Mouse (Mus musculus) frontal cortex, adult 2 months (tissue): Measurements from ENCODE around the gene Misp. TPM values are rescaled to one million over a fixed set of nuclear protein-coding genes. Genes with fewer than 3 reads are reported as not detected.

ENCODE experiments used
- DNase-seq, 2 experiments: peaks; one replicate each; pipeline ENCODE4 v3.0.0; 2022; ENCODE audit warnings: low spot score in 1 of 2; ENCODE audit errors: extremely low spot score in 1 of 2
- polyA plus RNA-seq: library from polyadenylated mRNA; depleted of rRNA; stranded (reverse); fragments of >200 nt; gene quantifications from 2 replicates; pipeline ENCODE4 v1.2.3, GENCODE M21; 2012; rRNA removed

Gene Misp
- polyA plus RNA-seq = 0.40 and 0.71 TPM in 2 replicates

DNA sequence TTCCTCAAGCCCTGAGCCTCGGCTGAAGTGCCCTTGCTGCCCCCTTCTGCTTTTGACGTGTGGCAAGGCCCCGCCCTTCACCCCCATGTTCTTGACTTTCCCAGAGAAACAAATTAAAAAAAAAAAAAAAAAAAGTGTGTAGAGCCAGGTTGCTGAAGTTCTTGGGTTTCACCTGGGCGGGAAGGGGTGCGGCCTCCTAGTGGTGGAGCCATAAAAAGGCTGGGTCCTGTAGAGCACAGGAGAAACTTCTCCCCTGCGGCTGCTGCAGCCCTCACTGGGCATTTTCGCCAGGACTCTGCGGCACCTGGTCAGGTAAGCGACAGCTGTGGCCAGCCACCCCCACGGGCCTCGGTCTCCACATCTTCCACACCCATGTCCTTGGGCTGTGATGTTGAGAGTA, at the start of gene Misp:
Gene Misp (plus strand): TSS at position 208 of the 400 bp plus-strand sequence.
- no peak for DNase-seq

DNA sequence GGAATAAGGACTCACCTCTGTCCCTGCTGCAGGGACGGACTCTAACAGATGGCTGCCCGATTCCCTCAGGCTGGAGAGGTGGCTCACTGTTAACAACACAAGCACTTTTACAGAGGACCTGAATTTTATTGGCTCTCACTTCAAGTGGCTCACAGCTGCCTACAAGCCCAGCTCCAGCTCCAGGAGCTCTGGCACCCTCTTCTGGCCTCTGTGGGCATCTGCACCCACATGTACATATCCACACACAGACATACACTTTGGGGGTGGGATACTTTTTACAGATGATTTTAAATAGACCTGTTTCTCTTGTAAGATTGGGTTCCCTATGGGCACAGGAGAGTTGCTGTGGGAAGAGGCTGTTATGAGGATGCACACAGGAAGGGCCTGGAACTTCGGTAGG, 48.5 kb upstream of the Misp start:
- DNase-seq = no peak

DNA sequence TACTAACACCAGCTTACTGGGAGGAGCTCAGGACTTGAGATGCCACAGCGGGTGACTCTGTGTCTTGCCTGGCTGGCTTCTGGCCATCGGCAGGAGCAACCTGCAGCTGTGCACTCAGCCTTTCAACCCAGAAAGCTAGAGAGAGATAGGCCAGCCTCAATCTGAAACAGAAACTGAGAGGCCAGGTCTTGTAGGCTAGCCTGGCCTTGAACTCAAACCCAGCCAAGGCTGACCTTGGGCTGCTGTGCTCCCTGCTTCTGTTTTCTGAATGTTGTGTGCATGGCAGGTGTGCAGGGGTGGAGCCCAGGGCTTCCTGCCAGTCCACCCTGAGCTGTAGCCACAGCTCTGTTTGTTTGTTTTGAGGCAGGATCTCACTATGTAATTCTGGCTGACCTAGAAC, 47.6 kb upstream of the Misp start:
- no peak for DNase-seq

DNA sequence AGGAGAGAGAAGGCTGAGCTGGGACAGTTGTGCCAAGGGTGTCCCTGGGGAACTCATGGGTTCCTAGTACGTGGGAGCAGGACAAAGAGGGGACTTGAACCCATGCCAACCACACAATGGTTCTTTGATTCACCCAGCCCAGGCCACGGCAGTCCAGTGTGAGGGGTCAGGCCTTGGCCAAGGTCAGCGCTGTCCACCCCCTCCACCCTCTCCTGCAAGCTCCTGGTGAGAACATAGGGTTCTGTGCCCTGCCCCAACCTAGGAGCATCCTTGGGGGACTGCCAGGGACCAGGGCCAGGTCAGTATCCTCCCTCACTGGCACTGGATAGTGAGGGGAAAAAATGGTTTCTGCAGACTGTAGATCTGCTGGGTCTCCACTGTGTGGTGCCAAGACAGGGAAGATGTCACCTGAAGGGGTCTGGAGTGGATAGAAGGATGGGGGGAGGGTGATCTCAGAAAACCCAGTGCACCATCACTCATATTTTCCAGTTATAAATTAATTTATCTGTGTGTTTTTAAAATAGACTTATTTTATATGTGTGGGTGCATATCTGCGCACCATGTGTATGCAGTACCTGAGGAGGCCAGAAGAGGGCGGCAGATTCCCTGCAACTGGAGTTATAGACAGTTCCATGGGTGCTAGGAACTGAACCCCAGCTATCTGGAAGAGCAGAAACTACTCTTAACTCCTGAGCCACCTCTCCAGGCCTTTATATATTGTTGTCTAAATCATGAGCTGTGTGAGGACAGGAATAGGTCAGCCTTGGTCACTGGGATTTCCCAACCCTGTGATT, 46.1 kb upstream of the Misp start:
- no peak for DNase-seq

DNA sequence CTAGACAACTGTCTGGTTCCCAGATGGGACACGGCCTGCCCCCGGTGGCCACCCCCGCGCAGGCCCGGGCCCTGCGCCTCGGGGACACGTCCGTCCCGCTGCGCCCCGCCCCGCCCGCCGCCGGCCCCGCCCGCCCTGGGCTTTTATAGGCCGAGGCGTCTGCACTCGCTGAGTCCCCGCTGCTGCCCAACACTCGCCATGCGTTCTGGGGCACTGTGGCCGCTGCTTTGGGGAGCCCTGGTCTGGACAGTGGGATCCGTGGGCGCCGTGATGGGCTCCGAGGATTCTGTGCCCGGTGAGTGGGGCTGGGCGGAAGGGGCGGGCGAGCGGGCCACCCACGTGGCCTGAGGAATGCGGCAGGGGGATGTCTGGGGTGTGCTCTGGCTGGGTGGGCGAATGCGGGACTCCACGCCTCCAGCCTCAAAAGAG, 43.7 kb upstream of the Misp start, which contains the start of gene Fstl3:
Gene Fstl3 (plus strand): TSS at position 170 of the 429 bp plus-strand sequence.
- no peak for DNase-seq

DNA sequence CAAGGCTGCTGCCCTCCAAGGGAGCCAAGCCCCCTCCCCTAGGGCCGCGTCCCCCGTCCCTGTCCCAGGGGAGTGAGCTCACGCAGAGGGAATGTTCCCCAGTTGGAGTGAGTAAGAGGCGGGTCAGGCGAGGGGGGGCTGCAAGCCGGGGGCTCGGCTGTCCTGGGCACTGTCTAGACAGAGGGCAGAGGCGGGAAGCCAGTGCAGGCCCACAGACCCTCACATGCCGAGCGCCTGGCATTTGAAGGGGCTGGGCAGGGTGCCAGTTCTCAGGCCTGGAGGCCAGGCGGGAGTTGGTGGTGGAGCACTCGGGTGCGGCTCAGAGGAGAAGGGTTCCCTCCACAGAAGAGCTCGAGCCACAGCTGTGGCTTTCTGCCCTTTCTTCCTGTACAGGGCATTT, 42.8 kb upstream of the Misp start:
- no peak for DNase-seq

DNA sequence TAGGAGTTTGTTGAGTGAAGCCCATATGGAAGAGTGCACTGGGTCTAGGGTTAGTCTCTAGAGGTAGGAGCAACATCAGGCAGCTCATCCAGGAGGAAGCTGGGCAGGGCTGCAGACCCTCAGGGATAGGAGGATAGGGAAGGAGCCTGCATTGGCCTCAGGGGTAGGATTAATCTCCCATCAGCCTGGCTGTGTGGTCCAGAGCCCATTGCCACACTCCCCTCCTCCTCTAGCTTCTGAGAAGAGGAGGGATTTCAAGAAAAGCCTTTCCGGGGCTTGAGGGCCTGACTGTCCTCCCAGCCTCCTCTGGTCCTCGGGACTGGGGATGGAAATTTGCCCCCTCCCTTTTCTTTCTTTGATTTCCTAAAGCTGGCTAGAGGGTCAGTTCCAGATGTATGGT, 41.6 kb upstream of the Misp start:
- DNase-seq = no peak

DNA sequence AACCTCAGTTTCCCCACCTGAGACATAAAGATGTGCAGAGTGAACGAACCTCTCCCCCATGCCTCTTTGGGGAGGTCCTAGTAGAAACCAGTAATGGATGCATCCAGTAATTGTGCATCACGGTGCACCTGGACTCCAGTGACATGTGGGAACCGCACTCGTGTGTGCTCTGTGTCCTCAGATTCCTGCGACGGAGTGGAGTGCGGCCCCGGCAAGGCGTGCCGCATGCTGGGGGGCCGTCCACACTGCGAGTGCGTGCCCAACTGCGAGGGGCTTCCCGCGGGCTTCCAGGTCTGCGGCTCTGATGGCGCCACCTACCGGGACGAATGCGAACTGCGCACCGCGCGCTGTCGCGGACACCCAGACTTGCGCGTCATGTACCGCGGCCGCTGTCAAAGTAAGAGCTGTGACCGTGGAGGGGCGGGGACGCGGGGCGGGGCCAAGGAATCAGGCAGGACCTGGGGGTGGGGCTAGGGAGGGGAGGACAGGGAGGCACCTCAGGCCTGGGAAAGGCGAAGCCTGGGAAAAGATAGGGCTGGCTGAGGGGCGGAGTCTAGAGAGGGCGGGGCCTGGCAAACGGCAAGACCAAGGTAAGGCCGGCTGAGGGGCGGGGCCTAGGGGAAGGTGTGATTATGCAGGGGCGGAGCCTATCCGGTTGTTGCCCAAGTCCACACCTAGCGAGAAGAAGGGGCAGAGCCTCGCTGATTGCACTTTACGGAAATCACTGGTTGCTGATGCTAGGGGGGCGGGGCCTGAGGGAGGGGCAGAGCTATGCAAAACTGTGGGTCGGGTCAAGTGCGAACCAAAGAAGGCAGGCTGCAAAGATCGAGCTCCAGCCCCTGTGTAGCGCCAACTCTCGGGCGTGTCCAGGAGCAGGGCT, 40.8 kb upstream of the Misp start:
- peak; percentile 95 to 97 for DNase-seq

DNA sequence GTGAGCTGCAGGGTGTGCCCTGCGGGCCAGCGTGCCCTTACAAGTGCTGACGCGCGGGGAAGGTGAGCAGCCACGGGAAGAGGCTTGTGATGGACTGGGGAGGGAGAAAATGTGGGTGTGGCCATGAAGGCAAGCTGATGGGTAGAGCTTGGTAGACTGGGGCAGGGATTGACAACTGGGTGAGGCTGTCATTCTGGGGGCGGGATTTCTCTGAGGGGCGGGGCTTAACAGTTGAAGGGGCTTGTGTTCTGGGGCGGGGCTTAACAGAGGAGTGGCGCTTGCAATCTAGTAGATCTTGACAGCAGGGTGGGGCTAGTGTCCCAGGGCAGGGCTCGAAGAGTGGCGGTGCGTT, 40.1 kb upstream of the Misp start:
- DNase-seq = peak in 1 of 2 experiments; percentile 75

DNA sequence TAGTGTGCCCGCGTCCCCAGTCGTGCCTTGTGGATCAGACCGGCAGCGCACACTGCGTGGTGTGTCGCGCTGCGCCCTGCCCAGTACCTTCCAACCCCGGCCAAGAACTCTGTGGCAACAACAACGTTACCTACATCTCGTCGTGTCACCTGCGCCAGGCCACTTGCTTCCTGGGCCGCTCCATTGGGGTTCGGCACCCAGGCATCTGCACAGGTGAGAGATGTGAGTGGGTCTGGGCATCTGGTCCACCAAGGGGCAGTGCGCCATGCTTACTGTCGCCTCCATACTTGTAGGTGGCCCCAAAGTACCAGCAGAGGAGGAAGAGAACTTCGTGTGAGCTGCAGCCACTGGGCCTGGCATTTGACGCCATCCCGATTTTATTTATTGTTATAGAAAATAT, 39.6 kb upstream of the Misp start:
- no peak for DNase-seq

DNA sequence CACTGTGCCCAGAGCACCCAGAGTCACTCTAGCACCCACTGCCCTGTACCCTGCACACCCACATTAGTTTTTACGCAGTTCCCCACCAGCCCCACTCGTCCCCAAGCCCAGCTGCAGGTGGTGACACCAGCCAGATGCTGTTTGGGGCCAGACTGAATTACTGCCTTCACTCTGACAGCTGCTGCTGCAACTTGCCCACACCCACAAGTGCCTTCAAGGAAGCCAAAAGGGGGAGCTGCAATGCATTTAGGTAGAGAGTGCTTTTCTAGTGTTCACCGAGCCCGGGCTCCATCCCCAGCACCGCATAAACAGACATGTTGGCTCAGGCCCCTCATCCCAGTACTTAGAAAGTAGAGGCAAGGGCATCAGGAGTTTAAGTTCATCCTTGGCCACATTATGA, 38.8 kb upstream of the Misp start:
- DNase-seq = no peak

DNA sequence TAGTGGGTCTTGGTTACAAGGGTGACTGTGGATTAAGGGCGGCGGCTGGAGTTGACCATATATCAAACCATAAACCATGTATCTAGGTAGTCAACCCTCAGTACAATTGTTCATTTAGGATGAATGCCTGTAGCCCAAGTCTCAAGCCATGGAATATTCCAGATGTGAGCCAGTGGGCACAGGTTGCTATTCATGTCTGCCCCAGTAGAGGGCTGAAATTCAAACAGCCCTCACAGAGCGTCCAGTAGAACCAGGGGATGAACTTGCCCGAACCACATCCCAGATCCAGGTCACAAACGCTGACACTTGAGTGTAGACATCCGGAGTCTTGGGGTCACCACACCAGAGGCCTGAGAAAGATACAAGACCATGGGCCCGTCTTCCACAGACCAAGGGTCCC, 37.7 kb upstream of the Misp start:
- no peak for DNase-seq

DNA sequence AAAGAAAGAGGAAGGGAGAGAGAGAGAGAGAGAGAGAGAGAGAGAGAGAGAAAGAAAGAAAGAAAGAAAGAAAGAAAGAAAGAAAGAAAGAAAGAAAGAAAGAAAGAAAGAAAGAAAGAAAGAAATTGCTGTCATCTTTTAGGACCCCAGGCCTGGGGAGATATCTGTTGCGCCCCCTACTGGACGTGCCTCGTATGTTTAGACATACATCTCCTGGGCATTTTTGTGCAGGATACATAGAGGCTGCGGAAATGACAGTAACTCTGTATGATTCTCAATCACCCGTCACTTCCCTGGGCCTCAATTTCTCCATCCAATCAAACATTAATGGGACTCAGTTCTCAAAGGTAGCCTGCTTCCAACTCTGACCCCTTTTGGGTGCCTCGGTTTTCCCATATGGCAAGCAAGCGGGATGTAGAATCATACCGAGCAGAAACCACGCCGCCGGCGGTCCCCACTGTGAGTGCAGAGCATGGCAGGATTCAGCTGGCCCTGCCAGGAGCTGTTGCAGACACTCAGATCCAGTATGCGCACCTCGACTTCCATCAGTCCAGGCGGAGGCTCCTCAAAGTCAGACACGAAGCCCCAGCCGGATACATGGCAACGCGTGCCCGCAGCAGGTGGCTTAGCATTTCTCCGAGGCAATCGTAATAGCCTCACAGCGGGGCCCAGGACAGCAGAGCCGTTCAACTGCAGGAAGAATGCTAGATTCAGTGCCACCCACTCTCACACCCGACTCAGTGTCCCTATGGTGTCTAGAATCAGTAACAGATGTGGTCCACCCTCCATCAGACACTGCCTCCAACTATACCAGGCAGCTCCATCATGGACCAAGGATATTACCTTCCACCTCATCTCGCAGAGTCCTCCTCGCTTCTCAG, 36.6 kb upstream of the Misp start:
- DNase-seq = peak in 1 of 2 experiments; percentile 55

DNA sequence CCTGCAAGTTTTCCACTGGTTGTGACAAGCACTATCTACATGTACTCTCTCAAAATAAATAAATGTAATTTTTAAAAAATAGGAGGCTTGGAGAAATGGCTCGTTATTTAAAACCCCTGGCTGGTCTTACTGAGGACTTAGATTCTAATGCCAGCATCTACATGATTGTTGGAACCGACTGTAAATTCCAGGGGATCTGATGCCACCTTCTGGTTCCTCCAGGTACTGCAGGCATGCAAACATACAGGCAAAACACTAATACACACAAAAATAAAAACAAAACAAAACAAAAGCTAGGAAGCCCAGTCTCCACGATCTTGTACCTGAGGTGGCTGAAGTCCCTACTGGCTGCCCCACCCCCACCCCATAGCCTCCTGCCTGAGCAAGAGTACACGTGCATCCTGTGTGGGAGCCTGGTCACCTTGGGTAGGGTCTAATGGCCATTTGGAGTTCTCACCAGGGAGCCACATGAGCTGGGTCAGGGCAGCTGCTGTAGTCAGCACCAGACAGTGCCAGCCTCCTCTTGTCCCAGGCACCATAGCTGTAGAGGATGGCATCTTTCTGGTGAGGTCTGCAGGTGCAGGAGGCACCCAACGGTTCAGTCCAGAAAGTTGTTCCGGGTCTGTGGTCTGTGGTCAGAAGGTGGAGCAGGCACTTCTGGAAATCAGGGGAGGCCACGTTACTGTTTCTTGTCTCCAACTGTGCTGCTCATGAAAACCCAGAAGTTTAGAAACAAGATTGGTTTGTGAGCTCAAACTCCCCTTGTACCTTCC, 32.2 kb upstream of the Misp start:
- peak in 1 of 2 experiments; percentile 88 for DNase-seq

DNA sequence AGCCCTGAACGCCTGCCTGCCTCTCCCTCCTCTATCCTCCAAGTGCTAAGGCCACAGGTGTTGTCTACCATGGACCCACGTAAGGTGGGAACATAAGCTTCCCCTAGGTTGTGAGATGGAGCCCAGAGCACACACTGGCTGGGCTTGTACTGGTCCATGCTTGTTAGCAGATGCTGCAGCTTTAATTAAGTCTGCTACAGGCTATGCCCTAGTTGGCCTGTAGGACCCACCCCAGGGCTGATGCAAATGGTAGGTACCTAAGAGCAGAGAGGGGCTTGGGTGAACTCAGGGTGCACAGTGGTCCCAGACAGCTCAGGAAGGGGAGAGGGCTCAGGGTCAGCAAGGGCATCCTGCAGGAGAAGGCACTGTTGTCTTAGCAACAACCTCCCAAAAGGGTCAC, 31.2 kb upstream of the Misp start:
- no peak for DNase-seq

DNA sequence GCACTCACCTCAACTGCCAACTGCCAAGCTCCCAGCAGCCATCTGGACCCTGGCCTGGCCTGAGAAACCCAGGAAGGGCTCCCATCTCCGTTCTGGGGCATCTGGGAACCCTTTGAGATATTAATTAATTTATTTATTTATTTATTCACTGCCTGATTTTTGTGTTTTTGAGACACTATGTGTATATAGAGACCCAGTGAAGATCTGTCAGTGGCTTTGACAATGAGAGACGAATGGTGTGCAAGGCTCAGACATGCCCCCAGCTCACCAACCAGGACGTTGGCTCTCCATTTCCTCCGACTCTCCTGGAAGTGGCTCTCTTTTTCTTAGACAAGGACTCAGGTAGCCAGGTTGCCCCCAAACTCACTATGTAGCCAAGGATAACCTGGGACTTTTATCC, 29.9 kb upstream of the Misp start, which contains the start of gene Prss57:
Gene Prss57 (minus strand): TSS at position 101 of the 400 bp plus-strand sequence.
- DNase-seq = no peak

DNA sequence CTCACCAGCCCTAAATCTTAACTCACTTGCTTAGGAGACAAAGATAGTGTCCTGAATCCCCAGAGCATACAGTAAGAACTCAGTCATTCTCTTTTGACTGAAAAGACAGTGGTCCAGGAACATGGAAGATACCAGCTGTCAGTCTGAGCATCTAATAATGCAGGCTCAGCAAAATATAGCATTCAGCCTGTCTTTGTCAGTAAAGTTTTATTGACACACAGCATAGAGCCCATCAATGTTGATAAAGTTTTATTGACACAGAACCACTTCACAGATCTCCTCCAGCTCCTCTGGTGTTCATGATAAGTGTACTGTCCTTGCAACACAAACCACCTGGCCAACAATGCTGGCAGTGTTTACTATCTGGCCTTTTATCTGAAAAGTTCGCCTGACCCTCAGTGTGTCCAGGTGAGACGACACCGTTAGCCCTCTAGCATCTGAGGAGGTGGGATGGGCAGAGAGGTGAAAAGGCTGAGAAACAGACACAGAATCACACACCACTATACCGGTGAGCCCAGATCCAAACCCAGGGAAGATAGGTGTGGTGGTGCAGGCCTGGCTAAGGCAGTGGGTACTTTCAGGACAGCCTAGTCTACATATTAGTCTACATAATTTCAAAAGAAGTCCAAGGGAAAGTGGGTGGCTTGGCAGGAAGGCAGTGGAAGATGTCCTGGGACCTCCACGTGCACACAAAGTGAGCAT, 28.3 kb upstream of the Misp start:
- no peak for DNase-seq

DNA sequence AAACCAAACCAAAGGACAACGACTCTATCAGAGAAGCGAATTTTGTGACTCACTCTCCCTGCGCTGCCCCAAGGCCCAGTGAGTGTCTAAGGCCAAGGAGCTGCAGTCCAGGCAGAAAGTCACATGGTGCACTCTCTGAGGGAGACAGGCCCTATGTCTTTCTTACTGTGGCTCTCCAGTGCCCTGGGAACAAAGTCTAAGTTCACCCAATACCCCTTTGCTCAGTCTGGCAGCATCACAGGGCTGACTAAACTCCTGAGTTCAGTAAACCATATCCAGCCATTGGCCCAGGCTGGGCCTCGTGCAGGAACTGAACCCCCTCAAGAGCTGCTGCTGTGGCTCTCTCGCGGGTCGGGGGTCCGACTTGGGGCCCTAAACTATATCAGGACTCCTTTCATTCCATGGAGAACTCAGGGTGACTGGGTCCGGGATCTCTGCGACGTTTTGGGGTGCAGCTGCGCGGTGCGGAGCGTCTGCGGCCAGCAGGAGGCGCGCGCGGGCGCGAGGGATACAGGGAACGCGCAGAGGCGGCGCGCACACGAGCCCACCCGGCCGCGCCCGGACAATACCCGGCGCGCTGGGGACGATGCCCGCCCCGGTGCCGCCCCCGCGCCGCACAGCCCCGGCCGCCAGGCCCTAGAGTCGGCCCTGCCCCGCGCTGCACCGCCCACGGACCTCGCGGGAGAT, 27.6 kb upstream of the Misp start, which contains the start of gene Palm:
Gene Palm (plus strand): TSS at position 522 of the 687 bp plus-strand sequence.
- peak in 1 of 2 experiments; percentile 92 for DNase-seq
